Mouse (Mus musculus): Measurements from ENCODE around the gene Kdm4b.

Kdm4b gene

DNA sequence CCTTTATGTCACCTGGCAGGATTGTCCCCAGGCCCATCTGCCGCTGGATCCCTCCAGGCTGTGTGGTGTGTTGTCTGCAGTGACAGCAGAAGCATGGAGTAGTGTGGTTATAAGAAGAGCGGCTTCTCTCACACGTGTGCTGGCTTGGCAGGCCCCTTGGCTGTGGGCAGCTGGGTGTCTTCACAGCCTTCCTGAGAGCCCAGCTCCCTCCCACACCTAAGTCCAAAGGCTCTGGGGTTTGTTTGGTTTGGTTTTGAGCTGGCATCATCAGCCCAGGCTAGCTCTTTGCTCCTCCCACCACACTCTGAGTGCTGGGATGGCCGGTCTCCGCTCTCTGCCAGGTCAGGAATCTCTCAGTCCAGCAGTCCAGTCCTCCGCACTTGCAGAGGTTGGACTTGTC lies 67.4 kb downstream of the Kdm4b start:
- no peak for DNase-seq (ENCODE audit: low spot score)

DNA sequence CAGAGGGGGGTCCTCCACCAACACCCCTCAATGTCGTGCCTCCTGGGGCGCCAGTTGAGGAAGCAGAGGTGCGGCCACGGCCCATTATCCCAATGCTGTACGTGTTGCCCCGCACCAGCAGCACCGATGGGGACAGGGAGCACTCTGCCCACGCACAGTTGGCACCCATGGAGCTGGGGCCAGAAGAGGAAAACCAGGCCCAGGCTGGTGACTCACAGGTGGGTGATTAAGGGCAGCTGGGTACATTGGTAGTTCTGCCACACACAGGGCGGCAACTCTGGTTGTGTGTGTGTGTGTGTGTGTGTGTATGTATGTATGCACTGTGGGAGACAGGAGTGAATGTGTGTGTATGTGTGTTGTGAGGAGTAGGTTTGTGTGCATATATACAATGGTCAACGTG lies 68.0 kb downstream of the Kdm4b start:
- no peak for DNase-seq (ENCODE audit: low spot score)

DNA sequence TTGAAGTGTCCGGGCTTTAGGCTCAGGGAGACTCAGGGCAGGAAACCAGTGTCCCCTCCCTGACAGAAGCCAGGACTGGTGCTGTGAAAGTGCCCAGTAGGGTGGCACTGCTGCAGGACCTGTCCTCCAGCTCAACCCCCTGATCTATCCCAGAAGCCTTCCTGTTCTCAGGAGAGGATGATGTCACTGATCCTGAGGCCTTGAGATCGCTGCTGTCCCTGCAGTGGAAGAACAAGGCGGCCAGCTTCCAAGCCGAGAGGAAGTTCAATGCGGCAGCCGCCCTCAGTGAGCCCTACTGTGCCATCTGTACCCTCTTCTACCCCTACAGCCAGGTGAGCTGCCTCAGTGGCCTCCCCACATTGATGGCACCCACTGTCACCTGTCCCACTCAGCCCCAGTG lies 70.2 kb downstream of the Kdm4b start:
- DNase-seq (ENCODE audit: low spot score): no peak

DNA sequence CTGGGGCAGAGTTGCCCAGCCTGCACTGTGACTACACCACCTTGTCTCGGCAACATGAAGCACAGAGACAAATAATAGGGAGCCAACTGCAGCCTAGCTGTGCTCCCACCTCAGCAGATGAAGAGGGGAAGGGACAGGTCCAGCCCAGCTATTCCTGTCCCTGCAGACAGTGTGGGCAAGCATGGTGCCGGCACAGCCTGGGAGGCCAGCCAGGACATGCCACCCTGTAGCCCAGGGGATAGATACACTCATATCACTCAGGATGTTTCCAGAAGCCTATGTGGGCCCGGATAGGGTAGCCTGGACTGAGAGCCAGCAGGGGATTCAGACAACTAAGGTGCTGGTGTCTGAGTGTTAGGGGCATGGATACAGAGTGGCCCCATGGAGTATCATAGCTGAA lies 74.4 kb downstream of the Kdm4b start:
- no peak for DNase-seq (ENCODE audit: low spot score)

DNA sequence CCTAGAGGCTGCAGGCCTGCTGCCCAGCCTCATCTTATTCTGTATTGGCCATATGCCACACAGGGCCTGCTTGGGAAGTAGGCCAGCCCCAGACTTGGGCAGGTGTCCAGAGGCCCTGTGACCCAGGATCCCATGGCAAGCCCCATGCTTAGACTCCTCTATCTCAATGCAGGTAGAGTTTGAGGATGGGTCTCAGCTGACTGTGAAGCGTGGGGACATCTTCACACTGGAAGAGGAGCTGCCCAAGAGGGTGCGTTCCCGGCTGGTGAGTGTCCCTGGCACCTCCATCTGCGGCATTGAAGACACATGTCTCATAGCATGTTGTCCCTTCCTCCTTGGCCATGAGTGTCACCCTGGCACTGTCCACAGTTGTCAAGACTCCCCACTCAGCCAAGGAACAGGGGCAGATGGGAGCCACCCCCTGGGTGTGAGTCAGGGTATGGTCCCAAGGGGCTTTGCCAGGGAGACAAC lies 75.2 kb downstream of the Kdm4b start:
- peak; percentile 74 for DNase-seq (ENCODE audit: low spot score)

DNA sequence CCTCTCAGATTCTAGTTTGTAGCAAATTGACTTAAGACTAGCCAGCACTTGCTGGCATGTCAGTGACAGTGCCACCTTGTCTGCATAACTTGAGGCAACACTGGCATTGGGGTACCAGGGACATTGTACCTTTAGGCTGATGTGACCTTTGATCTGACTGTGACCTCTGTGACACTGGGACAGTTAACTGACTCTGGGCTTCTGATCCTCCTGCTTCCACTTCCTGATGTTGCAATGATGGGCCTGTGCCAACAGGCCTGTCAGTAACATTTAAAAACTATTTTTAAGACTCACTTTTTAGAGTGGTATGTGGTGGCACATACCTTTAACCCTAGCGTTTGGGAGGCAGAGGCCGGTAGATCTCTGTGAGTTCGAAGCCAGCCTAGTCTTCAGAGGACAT lies 79.5 kb downstream of the Kdm4b start:
- peak; percentile 83 for DNase-seq (ENCODE audit: low spot score)

DNA sequence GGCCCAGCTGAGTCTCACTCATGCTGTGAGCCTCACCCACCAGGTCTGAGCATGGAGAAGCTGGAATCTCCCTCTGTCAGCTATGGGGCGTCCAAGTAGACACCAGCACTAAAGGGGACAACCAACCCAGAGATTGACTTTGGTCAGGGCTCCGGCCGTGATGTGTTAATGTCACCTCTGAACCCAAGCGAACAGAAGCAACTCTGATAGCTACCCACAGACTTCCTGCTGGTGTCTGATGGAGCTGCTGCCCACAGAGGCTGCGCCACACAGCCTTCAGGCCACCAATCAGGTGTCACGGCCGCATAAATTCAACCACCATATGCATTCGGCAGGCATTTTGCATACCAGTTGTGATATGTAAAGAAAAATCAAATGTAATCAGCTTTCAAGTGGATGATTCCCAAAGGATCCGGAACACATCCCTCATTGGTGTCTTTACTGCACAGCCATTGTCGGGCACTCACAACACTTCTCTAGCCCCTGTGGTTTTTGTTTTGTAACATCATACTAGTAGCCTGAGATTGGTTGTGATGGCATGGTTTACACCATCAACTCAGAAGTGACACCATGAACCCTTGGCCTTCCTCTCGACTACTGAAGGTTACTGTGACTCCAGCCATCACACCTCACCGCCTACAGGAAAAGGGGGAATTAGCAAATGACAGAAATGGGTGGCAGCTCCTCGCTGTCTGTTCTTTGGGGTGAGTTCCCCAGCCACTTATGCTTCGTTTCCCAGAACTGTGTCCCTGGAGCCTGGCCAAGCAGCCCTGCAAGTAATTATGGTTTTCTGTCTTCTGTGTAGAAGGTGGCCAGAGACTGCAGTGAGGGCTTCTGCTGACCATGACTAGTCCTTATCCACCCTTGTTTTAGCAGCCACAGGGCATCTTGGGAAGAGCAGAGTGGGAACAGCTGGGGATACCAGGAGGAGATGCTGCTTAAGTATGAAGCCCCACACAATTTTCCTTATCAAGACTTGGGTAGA lies 80.3 kb downstream of the Kdm4b start:
- DNase-seq (ENCODE audit: low spot score): peak; percentile 65

DNA sequence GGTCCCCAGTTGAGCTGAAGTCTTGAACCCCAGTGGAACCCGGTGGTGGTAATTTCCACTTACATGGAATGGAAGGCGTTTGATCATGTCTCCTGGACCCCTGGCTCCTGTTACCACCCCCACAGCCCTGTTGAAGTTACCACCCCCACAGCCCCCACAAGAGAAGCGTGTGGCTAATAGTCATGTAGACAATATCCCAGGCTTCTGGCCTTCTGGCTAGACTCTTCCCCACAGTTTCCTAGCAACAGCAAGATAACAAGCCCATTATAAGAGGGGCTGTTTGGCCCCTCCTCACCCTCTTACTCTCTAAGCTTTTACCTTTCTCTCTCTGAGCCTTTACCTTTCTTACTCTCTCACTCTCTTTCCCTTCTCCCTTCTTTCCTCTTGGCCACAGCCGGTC lies 81.0 kb downstream of the Kdm4b start:
- no peak for DNase-seq (ENCODE audit: low spot score)

DNA sequence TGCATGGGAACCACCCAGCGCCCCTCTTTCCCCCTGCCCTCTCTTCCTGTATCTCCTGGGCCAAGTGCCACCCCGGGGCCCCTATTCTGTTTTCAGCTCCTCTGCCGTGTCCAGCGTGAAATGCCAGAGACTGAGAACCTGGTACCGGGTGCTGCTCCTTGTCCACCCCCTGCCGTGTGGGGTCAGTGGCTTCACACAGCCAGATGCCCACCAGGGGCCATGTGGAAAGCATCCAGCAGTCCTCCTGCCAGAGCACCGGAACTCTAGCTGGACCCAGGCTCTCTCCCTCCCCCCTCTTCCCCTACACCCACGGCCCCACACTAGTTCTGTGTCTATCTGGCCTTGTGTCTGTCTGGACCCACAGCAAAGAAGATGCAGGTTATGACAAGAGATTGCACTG lies 81.5 kb downstream of the Kdm4b start:
- no peak for DNase-seq (ENCODE audit: low spot score)

DNA sequence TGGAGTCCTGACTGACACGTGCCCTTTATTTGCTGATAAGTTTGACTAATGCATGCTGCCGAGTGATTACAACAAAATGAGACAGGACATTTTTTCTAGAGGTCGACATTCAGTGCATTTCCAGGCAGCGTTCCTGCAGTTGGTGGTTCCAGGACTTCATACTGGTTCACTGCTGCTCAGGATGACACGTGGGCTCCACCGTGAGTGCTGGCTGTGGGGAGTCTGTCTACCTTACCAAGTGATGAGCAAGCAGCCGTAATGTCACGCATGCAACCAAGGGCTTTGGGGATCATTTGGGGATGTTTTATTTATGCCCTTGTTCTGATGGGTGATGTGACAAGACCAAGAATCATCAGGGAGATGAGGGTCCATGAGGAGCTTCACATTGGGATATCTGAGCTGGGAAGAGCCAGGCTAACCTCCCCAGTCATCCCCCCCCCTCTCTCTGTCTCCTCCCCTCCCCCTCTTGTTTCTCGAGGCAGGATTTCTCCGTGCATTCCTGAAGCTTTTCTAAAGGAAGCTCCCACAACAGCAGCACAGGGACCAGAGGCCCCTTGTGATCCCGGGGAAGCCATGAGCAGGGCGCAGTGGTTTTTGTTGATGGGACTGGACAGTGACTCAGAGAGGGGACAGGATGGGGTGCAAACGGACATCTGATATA lies 83.2 kb downstream of the Kdm4b start:
- DNase-seq (ENCODE audit: low spot score): peak; percentile 10

DNA sequence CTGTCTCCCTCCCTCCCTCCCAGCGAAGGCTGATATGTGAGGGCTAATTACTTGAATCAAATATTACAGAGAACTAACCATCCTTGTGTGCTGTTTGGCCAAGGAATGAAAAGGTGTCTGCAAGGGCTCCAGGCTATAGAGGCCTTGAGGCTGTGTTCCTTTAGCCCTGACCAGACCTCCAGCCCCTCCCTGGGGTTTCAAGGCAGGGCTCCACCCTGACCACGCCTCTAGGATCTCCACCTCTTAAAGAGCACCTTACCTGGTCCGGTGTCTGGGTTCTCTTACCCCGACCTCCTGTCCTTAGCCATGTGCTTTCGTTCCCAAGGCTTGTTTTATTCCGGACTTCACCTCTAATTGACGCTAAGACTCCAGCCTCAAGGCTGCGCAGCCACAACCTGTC lies 83.9 kb downstream of the Kdm4b start:
- DNase-seq (ENCODE audit: low spot score): peak; percentile 12

DNA sequence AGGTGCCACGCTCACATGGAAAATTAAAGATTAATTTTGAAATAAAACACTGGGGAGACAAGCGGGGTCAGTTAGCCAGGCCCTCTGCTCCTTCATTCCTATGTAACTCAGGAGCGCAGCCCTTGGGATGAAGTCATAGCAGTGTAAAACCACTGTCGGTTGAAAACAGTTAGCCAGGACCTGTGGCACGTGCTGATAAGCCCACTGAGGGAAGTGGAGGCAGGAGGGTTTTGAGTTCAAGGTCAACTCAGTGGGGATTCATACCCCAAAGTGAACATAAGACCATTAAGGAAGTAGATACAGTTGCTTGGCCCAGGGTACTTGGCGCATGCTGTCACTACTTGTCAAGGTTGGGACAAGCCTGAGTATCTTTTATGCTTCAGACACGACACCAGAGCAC lies 85.6 kb downstream of the Kdm4b start:
- DNase-seq (ENCODE audit: low spot score): no peak

DNA sequence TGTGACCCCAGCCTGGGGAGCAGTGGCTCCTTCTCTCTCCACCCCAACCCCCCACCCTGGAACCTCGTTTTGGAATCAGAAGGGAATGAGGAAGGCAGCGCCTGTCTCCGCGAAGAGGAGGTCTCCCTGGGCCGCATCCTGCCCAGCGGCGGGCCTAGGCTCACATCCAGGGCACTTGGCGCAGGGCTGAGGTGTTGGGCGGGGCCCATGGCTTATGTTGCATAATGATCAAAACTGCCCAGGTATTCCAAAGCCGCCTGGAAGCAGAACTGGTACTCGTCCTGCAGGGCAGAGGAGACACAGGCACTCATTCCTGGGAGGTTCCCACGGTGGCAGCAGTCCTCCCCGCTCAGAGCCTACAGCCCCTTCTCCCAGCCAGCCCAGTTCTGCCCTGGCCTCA lies 87.3 kb downstream of the Kdm4b start:
- DNase-seq (ENCODE audit: low spot score): no peak

DNA sequence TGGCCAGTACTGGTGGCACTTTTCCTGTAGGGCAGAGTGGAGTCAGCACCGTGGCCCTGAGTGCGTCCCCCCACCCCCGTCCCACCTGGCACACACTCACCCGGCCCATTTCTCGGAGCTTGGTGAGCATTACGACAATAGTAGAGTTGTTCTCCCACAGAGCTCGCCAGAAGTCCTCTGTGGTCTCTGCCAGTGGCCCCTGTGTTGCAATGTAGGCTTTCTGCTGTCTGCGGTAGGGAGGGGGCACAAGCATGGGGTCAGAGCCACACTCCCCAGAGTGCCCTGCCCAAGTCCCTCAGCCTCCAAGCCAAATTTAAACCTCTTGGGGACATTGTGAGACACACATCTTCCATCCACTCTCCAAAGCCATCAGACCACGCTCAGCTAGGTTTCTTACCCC lies 88.9 kb downstream of the Kdm4b start:
- peak; percentile 15 for DNase-seq (ENCODE audit: low spot score)

DNA sequence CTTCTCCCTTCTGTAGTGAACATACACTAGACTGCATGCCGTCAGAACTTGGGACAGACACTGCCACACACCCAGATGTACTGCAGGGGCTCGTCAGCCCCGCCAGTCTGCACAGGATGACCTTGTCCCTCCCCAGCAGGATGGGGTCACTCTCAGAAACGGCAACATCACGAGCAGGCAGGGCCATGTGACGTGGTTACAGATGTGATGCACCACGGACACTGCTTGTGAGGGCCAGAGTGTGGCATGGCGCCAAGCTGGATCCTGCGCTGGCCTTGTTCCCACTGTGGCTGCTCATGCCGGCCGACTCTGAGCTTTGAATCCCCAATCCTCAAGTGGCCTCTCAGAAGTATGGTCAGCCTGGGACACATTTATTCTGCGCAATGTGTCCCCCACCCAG lies 92.4 kb downstream of the Kdm4b start:
- DNase-seq (ENCODE audit: low spot score): no peak

DNA sequence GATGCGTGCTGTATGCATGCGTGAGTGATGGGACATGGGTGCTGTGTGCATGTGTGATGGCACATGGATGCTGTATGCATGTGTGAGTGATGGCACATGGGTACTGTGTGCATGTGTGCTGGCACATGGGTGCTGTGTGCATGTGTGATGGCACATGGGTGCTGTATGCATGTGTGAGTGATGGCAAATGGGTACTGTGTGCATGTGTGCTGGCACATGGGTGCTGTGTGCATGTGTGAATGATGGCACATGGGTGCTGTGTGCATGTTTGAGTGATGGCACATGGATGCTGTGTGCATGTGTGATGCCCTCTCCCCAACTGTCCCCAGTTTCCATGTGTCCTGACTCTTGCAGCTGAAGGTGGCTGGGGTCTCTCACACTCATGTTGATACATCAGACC lies 94.2 kb downstream of the Kdm4b start:
- DNase-seq (ENCODE audit: low spot score): no peak

DNA sequence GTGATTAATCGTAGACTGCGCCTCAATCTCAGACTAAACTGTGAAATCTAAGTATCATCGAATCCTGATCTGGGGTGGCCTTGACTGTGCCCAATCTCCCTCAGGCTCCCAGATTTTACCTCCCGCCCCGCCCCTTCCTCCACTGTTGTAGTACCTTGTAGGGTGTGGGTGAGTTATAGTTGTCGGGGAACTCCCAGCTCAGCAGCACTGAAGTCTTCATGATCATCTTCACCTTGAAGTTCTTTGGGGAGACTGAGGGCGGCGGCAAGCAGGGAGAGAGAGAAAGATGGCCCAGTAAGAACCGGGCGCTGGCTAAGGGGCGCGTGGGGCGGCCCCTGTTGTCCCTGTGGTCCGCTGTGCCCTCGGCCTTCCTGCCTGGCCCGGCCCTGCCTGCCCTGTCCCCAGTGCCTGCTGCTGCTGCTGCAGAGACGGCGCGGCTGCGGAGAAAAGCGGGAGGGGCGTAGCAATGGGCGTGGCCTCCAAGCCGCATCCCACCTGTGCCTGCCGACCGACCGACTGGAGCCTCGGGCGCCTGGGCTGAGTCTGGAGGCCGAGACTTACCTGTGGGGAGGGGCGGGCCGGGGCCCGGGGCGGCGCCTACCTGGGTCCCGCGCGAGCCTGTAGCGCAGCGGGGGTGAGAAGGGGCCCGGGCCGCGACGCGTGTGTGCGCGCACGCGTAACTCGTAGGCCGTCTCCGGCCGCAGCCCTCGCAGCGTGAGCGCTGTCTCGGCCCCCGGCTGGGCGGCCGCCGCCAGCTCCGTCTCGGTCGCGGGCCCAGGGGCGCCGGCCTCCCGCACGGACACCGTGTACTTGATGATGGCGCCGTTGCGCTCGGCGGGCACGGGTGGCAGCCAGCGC lies 99.1 kb downstream of the Kdm4b start:
- DNase-seq (ENCODE audit: low spot score): no peak

DNA sequence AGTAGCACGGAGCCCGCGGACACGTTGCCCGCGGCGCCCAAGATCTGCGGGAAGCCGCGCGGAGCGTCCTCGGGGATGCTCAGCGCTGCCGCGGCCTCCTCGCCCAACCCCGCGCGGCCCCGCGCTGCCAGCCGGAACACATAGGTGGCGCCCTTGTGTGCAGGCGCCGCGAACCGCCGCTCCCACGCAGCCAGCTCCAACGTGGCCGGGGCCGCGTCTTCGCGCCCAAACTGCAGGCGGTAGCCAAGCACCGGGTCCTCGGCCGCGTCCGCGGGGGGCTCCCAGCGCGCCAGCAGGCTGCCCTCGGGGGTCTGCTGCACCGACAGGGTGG lies 99.7 kb downstream of the Kdm4b start:
- DNase-seq (ENCODE audit: low spot score): no peak

DNA sequence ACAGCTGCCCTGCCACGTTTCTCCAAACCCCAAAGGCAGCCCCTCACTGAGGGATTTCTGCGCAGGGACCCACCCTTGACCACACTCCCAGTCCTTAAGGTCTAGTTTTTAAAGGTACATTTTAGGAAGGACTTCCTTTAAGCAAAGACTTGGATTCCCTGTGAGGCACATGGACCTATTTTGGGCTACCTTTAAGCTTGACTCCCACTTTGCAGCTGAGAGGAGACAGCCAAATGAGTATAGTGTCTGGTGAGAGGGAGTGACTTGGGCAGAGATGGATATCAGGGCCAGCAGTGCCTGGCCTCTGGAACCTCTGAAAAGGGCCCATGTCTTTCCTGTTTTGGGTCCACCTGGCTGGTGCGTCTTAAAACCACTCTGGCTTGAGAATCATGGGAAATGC lies 100.1 kb downstream of the Kdm4b start:
- DNase-seq (ENCODE audit: low spot score): no peak

DNA sequence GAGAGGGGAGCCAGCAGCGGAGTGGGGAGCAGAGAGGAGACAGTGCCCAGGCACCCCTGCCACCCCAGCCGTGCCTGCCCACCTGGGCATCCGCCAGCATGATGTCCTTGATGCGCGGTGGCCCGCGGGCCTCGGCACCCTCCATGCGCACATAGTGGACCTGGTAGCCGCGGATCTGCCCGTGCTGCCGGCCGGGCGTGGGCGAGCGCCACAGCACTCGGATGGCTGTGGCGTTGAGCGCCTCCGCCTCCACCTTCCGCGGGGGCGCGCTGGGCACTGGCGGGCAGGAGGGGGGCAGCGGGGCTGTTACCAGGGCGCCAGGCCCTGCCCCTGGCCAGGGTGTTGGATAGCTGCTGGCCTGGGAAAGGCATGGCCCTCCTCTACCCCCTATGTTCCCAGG lies 102.0 kb downstream of the Kdm4b start:
- DNase-seq (ENCODE audit: low spot score): no peak

DNA sequence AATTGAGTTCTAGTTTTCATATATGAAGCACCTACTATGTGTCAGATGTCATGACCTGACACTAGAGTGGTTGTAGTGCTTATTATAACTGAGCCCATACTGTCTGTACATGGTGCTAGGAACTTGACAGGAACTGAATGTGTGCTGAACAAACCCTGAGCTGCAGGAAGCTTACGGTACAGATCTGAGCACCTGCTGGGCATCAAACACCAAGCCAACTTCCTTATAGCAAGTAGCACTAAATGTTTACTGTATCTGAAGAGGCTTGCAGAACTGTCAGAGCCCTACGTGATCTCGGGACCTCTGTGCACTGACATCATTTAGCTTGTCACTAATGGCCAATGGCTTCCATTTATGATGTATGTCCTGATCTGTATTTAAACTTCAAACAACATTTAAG lies 105.7 kb downstream of the Kdm4b start:
- no peak for DNase-seq (ENCODE audit: low spot score)

DNA sequence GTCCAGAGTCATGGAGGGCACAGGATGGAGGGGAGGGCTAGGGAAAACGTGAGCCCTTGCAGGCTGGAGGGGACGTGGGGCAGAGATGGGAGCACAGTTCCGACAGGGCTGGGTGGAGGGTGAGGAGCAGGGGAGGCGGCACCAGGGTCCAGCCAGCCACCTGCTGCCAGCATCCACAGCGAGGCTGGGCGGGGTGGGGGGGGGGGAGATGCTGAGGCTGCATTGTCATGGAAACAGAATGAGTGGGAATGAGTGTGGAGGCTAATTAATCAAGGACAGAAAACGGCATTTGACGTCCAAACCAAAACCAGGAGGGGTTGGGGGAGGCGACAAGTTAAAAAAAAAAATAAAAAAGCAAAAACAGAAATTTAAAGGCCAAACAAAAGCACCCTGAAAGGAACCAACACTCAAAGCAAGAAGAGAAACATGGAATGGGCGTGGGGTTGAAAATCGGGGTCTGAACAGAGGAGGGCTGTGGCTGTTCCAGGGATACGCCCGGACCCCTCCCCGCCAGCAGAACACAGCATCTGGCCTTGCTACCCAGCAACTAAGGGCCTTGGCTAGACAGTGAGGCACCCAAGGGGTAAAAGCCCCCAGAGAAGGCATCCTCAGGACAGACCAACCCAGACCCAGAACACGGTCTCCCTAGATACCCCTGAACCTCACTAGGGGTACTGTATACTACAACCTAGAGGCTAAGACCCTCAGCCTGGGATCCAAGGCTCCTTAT lies 114.0 kb downstream of the Kdm4b start:
- no peak for DNase-seq (ENCODE audit: low spot score)
